21 mouse cellular contexts compared by ENCODE assay signal in the genomic region with DNA sequence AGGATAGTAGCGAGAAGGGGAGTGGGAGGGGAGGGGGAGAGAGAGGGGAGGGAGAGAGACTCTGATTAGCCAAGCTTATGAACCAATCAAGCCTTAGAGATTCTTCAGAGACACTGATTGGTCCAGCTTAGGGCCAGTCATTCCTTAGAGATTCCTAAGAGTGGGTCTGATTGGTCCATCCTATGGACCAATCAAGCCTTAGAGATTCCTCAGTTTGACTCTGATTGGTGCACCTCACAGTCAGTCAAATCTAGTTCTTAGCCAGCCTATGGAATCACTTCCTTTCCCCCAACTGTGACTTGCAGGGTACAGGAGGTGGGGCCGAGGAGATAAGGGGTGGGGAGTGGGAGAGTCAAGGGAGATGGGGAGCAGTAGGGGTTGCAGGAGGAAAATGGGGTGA.
A peak's percentile ranks its signal among the peaks of the same experiment; 100 is the strongest.
DNase-seq lines count a peak whose midpoint lies in the region; TF ChIP-seq lines count a peak whose summit lies in the region.
"Had no signal": no experiment of that assay in that cellular context is flagged by ENCODE, and none has a peak within 500 bp of the region (broad histone marks: within the 10 kb centered on the region; RNA-seq: fewer than 3 reads in every experiment).

No protein-coding gene starts in this region.

- 0 out of 2 replicates have a peak, but pooled peaks cover 6% of the 10 kb centered on the region for H3K9me3 ChIP-seq in heart, embryonic 10.5 days
- H3K9me3 ChIP-seq in ES-E14 (ENCODE audit: control insufficient read depth, insufficient read depth, low read depth, low read length): no peaks in the 10 kb centered on the region
- H3K9me3 ChIP-seq: embryonic facial prominence, embryonic 10.5 days; embryonic facial prominence, embryonic 12.5 days; forebrain, embryonic 15.5 days had no signal

- no peak overlapping the region for H3K4me3 ChIP-seq in heart, embryonic 10.5 days
- no peak overlapping the region for H3K4me3 ChIP-seq in ES-E14 (ENCODE audit: insufficient read depth in 1 of 2, low read depth in 1 of 2, low read length in 2 of 2, poor library complexity in 1 of 2, severe bottlenecking in 1 of 2)
- H3K4me3 ChIP-seq: embryonic facial prominence, embryonic 10.5 days; embryonic facial prominence, embryonic 12.5 days; forebrain, embryonic 13.5 days; forebrain, embryonic 15.5 days had no signal

- 54% methylated on average over 2 of the region's 2 CpGs for WGBS in heart, embryonic 10.5 days

- no peak overlapping the region for H3K27ac ChIP-seq in heart, embryonic 10.5 days
- H3K27ac ChIP-seq in ES-E14 (ENCODE audit: insufficient read depth, low read depth, low read length, poor library complexity, severe bottlenecking): no peak overlapping the region
- H3K27ac ChIP-seq: embryonic facial prominence, embryonic 10.5 days; embryonic facial prominence, embryonic 12.5 days; forebrain, embryonic 13.5 days; forebrain, embryonic 15.5 days had no signal

- DNase-seq in heart, embryonic 10.5 days (ENCODE audit: low spot score): peak; percentile 38
- no peak for DNase-seq in heart, adult 9 months (ENCODE audit: low spot score in 2 of 2)
- DNase-seq in ES-E14 (ENCODE audit: low read depth, low spot score): no peak
- DNase-seq in R1 (ENCODE audit: low read depth, low spot score): peak; percentile 79
- peak; percentile 54 for DNase-seq in testis, postnatal 14 days (ENCODE audit: low spot score)
- no peak for DNase-seq in Muller cell, postnatal 12 days (ENCODE audit: inconsistent ontology term)
- no peak for DNase-seq in adipocyte (ENCODE audit: low spot score)
- DNase-seq: adrenal gland, adult 8-10 months; adrenal gland, postnatal 14 days; adrenal gland, postnatal 36 days; cerebellum, adult 11-12 months; cerebellum, adult 2 months; cerebellum, adult 9-10 months; cerebellum, postnatal 10 days; cerebellum, postnatal 25 days; forebrain, postnatal 0 days had no signal

- no peaks in the 10 kb centered on the region for H3K27me3 ChIP-seq in heart, embryonic 10.5 days (ENCODE audit: insufficient read depth, poor library complexity, severe bottlenecking)
- H3K27me3 ChIP-seq: embryonic facial prominence, embryonic 12.5 days; forebrain, embryonic 13.5 days; forebrain, embryonic 15.5 days had no signal

- no peaks in the 10 kb centered on the region for H3K36me3 ChIP-seq in heart, embryonic 10.5 days
- no peaks in the 10 kb centered on the region for H3K36me3 ChIP-seq in ES-E14 (ENCODE audit: control insufficient read depth, insufficient read depth, low read length, poor library complexity, severe bottlenecking)
- H3K36me3 ChIP-seq: embryonic facial prominence, embryonic 10.5 days; embryonic facial prominence, embryonic 12.5 days; forebrain, embryonic 15.5 days; G1E had no signal

- no peak overlapping the region for H3K9ac ChIP-seq in ES-E14 (ENCODE audit: insufficient read depth, low read depth, low read length, poor library complexity, severe bottlenecking)
- H3K9ac ChIP-seq: embryonic facial prominence, embryonic 12.5 days; forebrain, embryonic 13.5 days; forebrain, embryonic 15.5 days; forebrain, postnatal 0 days had no signal

- H3K4me1 ChIP-seq in heart, embryonic 10.5 days: no peaks in the 10 kb centered on the region
- peaks cover 0 to 2% of the 10 kb centered on the region in 2 experiments; a peak in 1 of 4 replicates for H3K4me1 ChIP-seq in ES-E14 (ENCODE audit: control insufficient read depth in 2 of 2, insufficient read depth in 2 of 2, low read length in 2 of 2, poor library complexity in 1 of 2)
- H3K4me1 ChIP-seq: embryonic facial prominence, embryonic 10.5 days; embryonic facial prominence, embryonic 12.5 days had no signal

- in situ Hi-C loops in ES-E14 (cut with MboI; ENCODE audit: low sequenced_read_pairs in 2 of 2, unreplicated experiment in 2 of 2): no loop called here

TF ChIP-seq in ES-E14, 5 proteins besides CTCF, POLR2A, EP300 and RAD21:
- TF ChIP-seq CHD2 (IDR thresholded peaks at IDR 0.05; ENCODE audit: low read depth, low read length): peak; percentile 79
- TF ChIP-seq ZNF384 (IDR thresholded peaks at IDR 0.05; ENCODE audit: low read depth, low read length): no peak
TF ChIP-seq in ES-E14: peak in this region for 1.

Comparison
In these comparisons a context has a peak if more than half of its experiments do, and no peak if none do; other contexts are left out.
1. DNase-seq: peak in heart, embryonic 10.5 days (single experiment), R1 (single experiment) and testis, postnatal 14 days (single experiment); none in heart, adult 9 months (0 of 2), ES-E14 (single experiment), Muller cell, postnatal 12 days (single experiment) and adipocyte (single experiment).